Mouse (Mus musculus) thymus, adult 2 months (tissue): ENCODE results near the gene Ccdc18. TPM values are rescaled to one million over a fixed set of nuclear protein-coding genes. Genes with fewer than 3 reads are reported as not detected.
"Not testable (repeated sequence)": the region's sequence is repeated elsewhere in the genome, so short reads cannot be mapped to it uniquely, and the experiment has no call there.

Source experiments
- DNase-seq: peaks from one replicate; pipeline ENCODE4 v3.0.0; 2021
- H3K27ac ChIP-seq: fragments of 200-500 bp; 2 replicates; pipeline ENCODE4 v1.5.1; 2012; ENCODE audit warnings: low read length, control low read depth; ENCODE audit not compliant: control insufficient read depth, insufficient read depth
- H3K27me3 ChIP-seq: fragments of 200-500 bp; 2 replicates; pipeline ENCODE4 v1.6.1; 2012; ENCODE audit warnings: mild to moderate bottlenecking, low read length, moderate library complexity, mixed read lengths; ENCODE audit not compliant: control insufficient read depth, insufficient read depth
- H3K36me3 ChIP-seq: fragments of 200-500 bp; 2 replicates; pipeline ENCODE4 v1.6.1; 2012; ENCODE audit warnings: mild to moderate bottlenecking, low read length, moderate library complexity; ENCODE audit not compliant: control insufficient read depth, insufficient read depth
- H3K4me1 ChIP-seq: fragments of 200-500 bp; replicated peaks from 2 replicates; pipeline ENCODE4 v1.6.1; 2012; ENCODE audit warnings: low read length; ENCODE audit not compliant: control insufficient read depth, insufficient read depth
- H3K4me3 ChIP-seq: fragments of 200-500 bp; 2 replicates; pipeline ENCODE4 v1.5.1; 2012; ENCODE audit warnings: mild to moderate bottlenecking, low read length, control low read depth, moderate library complexity; ENCODE audit not compliant: control insufficient read depth, insufficient read depth
- CTCF ChIP-seq: fragments of 200-500 bp; IDR thresholded peaks from 2 replicates; pipeline ENCODE4 v1.5.1; 2012; ENCODE audit warnings: mild to moderate bottlenecking, control low read depth, low read length, moderate library complexity, borderline replicate concordance; ENCODE audit not compliant: control insufficient read depth, poor library complexity, insufficient read depth; ENCODE audit errors: extremely low read depth
- POLR2A ChIP-seq: fragments of 200-500 bp; IDR thresholded peaks from 2 replicates; pipeline ENCODE4 v1.6.1; 2012; ENCODE audit warnings: mild to moderate bottlenecking, low read length, control low read depth, moderate library complexity; ENCODE audit not compliant: control insufficient read depth, poor library complexity, insufficient read depth; ENCODE audit errors: extremely low read depth
- WGBS: fragments of 180-500 bp; shearing (Covaris S2); methylation state at CpG from one replicate; pipeline ENCODE4 v1.1.7; 2018; 5-methylcytosine and 5-hydroxymethylcytosine counted together
- polyA plus RNA-seq: library from polyadenylated mRNA; depleted of rRNA; stranded (reverse); fragments of >200 nt; gene quantifications from 2 replicates; pipeline ENCODE4 v1.2.3, GENCODE M21; 2012; rRNA removed

The Ccdc18 gene
- polyA plus RNA-seq, 1 experiment = 0.59 TPM

DNA sequence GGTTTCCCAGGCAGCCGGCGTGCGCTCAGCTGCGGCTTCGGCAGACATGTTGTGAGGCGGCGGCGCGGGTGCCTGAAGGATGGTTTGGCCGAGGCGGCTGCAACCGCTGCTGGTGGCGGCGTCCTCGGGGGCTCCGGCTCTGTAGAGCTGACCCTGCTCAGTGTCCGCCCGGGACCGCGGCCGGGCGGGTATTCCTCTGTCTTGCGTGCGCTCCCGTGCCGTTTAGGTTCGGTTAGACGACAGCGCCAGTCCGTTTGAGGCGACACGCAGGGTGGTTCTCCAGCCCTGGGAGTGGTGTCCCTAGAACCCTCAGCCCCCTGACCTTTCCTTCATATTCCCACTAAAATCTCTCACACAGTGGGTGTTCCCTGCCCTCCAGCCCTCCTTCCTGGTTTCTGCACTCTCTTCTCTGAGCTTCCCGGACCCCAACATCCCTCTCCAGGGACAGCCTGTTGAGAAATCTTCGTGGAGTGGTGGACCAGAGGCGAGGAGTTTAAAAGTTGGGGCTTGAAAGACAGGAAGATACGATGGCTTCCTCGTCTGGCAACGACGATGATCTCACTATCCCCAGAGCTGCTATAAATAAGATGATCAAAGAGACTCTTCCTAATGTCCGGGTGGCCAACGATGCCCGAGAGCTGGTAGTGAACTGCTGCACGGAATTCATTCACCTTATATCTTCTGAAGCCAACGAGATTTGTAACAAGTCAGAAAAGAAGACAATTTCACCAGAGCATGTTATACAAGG is 136.6 kb downstream of the Ccdc18 start:
- Histone ChIP-seq H3K4me3 (peak overlapping the region; percentile 72), H3K27me3 (no peaks in the 10 kb centered on the region), H3K36me3 (0 out of 2 replicates have a peak, but pooled peaks cover 4% of the 10 kb centered on the region), H3K27ac (peak overlapping the region; percentile 0; the same call in 1 of the 2 replicates), H3K4me1 (peaks cover 5% of the 10 kb centered on the region)
- under 1% methylated on average over 44 of the region's 44 CpGs for WGBS
- TF ChIP-seq CTCF = no peak
- no peak; the same call in 1 of the 2 replicates for TF ChIP-seq POLR2A
- no peak for DNase-seq

DNA sequence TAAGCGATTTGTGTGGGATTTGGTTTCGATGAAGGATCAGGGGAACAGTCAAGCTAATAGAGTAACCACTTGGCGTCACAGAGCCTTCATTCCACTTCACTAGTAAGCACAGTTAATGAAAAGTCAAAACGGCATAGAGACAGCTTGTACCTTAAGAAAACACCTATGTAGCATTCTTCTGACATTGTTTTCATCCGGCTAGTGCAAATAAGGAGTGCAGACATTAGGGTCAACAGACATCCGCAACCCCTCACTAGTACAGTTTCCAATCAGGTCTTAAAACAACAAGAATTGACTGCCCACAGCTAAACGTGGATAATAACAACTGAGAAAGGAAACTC is 137.1 kb downstream of the Ccdc18 start:
- Histone ChIP-seq H3K36me3 (0 out of 2 replicates have a peak, but pooled peaks cover 4% of the 10 kb centered on the region), H3K4me1 (peaks cover 5% of the 10 kb centered on the region), H3K4me3 (no peak overlapping the region), H3K27me3 (no peaks in the 10 kb centered on the region), H3K27ac (no peak overlapping the region)
- TF ChIP-seq POLR2A = no peak
- no peak for TF ChIP-seq CTCF
- DNase-seq = no peak
- WGBS = 4% methylated on average over 7 of the region's 7 CpGs

DNA sequence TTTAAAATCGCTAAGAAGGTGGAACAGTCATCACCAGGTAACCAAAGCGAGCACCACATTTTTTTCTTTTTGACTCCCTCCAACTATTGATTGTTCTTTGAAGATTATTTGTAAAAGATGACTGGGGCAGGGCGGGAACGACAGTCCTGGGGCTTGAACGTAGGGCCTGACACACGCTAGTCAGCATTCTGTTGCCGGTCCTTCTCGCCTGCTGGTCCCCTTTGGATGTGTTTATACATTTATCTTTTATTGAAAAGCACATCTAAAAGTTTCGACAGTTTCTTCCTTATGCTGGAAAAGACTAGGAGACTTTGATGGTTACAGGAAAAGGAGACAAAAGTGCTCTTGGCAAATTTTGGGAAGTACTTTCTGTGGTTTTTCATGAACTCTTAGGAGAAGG is 137.7 kb downstream of the Ccdc18 start:
- 7% methylated on average over 9 of the region's 9 CpGs for WGBS
- H3K4me3 ChIP-seq = peak overlapping the region; percentile 23; the same call in 1 of the 2 replicates
- H3K27me3 ChIP-seq = no peaks in the 10 kb centered on the region
- peaks cover 5% of the 10 kb centered on the region; the same call in 1 of the 2 replicates for H3K36me3 ChIP-seq
- no peak overlapping the region for H3K27ac ChIP-seq
- peaks cover 5% of the 10 kb centered on the region for H3K4me1 ChIP-seq
- TF ChIP-seq POLR2A = no peak
- TF ChIP-seq CTCF = no peak
- DNase-seq = peak; percentile 1

DNA sequence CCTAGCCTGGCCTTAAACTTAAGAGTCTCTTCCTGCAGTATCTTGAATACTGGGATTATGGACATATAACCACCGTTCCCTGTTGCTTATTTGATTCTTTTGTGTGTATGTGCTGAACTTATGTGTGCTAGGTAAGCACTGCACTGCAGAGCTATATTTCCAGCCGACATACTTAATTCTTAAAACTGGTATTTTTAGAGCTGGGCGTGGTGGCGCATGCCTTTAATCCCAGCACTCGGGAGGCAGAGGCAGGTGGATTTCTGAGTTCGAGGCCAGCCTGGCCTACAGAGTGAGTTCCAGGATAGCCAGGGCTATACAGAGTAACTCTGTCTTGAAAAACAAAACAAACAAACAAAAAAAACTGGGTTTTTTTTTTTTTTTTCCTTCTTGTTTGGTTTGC is 138.7 kb downstream of the Ccdc18 start:
- H3K4me3 ChIP-seq, H3K27me3 ChIP-seq, H3K27ac ChIP-seq, DNase-seq, H3K4me1 ChIP-seq: not testable (repeated sequence)
- 93% methylated on average over 6 of the region's 6 CpGs for WGBS
- H3K36me3 ChIP-seq = peaks cover 13% of the 10 kb centered on the region; the same call in 1 of the 2 replicates

Other genes starting within 250 kb of the Ccdc18 start
- 33.7 and 55.8 TPM in 2 replicates for gene Rpl5, start 232.4 kb upstream of the Ccdc18 start, polyA plus RNA-seq
- 2.1 and 2.3 TPM in 2 replicates for gene Fam69a, start 145.8 kb upstream of the Ccdc18 start, polyA plus RNA-seq
- 56.0 and 58.9 TPM in 2 replicates for gene Mtf2, start 67.2 kb upstream of the Ccdc18 start, polyA plus RNA-seq
- 120 and 133 TPM in 2 replicates for gene Tmed5, start 255 bp upstream of the Ccdc18 start, polyA plus RNA-seq
- 33.6 and 38.2 TPM in 2 replicates for gene Dr1, start 136.0 kb downstream of the Ccdc18 start, polyA plus RNA-seq
- 5.0 TPM in 2 replicates for gene Pigg, start 179.7 kb downstream of the Ccdc18 start, polyA plus RNA-seq
- gene Gm42517, start 235.0 kb downstream of the Ccdc18 start, polyA plus RNA-seq = 0.61 and 1.1 TPM in 2 replicates